Mouse (Mus musculus) erythroblast, embryonic 14.5 days (primary cell): ENCODE data around the gene Asb5.

Source experiments
- GATA1 ChIP-seq: IDR thresholded peaks from 2 replicates; pipeline ENCODE4 v1.6.1; 2012; ENCODE audit warnings: low read length, inconsistent platforms, mixed read lengths
- TAL1 ChIP-seq: IDR thresholded peaks from 3 replicates; pipeline ENCODE4 v1.6.1; 2012; ENCODE audit warnings: low read length, inconsistent platforms, mixed read lengths

DNA sequence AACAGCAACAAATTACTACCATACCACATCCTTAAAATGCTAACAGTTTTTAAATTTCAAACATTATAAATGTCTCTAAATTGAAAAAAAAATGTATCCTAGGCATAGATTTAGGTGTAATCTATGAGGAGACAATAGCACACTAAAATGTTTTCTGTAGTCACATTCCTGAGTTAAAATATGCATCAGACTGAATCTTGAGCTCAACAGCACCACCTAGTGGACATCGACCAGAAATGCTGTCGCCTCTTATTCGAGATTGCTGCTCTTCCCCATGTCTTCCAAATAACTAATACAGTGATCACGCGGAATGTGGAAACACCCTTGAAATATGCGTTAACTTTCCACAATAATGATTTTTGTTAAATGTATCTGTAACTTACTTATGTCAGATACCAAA lies 36.3 kb upstream of the Asb5 start:
- no peak for TF ChIP-seq TAL1
- no peak for TF ChIP-seq GATA1
